Mouse (Mus musculus): ENCODE results near the gene Camk1g.

Gene Camk1g

DNA sequence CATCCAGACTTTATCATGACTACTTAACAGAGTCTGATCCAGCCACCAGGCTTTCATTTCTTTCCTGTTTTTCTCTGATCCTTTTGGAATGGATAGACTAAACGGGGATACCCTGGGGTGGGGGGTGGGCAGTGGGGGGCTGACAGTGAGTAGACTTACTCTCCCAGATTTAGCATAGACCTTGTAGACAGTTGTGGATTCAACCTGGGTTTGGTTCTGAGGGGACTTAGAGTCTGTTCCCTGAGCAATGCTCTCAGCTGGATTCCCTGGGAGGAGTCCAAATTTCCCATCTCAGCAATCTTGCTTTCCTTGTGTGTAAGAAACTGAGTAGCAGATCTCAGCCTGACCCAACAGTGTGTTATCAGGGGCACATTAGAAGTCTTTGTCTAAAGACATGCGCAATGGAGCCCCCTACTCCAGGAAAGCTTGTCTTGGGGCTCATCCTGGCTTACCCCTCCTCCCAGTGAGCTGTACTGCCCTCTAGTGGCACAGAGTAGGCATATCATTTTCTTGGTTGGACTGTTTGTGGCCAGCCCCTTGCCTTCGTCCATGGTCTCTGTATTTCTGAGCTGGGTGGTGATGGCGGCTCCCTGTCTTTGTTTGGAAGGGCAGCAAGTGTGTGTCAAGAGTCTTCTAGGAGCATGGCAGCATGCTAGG is 6.5 kb upstream of the Camk1g start:
- CTCF ChIA-PET = interaction anchor here (0.5 to 1.3 kb wide), 4 partner anchors 13 to 250 kb away, joined by 3 to 12 read pairs (median 4); no protein-coding TSS in a partner anchor

DNA sequence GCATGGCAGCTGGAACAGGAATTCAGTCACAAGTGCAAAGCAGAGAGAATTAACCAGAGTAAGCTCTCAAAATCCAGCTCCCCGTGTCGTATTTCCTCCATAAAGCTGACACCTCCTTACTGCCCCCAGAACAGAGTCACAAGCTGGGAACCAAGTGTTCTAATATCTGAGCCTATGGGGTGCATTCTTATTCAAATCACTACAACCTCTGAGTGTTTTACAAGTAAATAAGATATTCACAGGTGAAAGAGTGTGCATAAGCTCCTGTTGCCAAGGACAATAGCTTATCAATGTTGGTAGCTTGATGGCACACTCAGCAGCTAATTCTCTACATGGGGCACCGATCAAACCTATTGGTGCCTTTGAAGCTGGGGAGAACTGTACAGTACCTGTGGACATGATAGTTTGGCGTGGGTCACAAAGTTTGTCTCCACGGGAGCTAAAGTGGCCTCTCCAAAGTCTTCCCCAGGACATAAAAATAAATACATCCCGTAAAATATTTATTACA is 3.9 kb upstream of the Camk1g start:
- CTCF ChIA-PET = no interaction called here

DNA sequence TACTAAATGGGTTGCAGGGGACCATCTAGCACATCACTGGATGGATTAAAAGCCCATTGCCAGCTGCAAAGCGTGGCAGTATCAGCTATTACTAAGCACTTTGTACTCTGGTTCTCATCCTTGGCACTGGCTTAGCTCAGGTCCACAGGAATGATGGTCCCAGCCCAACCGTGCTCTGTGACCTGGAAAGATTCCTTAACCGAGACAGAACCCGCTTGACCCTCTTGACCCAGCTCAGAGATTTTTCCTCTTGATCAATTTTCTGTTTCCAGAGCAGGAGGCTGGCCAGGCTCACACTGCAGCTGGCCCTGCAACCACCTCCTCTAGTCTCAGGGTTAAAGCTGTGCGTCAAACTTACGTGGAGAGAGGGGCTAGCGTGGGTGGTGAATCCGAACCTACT is 1.0 kb downstream of the Camk1g start:
- CTCF ChIA-PET = no interaction called here

DNA sequence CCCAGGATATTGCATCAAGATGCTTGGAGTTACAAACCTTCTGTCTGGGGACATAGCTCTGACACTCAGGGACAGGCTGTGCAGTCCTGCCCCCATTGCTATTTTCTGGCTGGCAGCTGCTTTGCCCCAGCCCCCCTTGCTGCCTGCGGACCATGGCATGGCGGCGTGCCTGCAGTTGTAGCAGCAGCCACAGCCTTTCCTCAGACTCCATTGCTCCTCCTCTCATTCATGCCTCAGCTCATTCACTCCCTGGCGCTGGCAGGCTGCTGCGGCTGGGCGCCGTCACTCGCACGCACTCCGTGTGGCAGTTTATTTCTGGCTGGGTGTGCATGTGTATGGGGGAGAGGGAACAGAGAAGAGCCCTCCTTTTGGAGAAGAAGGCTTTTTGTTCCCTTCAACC is 2.0 kb downstream of the Camk1g start:
- CTCF ChIA-PET = no interaction called here

DNA sequence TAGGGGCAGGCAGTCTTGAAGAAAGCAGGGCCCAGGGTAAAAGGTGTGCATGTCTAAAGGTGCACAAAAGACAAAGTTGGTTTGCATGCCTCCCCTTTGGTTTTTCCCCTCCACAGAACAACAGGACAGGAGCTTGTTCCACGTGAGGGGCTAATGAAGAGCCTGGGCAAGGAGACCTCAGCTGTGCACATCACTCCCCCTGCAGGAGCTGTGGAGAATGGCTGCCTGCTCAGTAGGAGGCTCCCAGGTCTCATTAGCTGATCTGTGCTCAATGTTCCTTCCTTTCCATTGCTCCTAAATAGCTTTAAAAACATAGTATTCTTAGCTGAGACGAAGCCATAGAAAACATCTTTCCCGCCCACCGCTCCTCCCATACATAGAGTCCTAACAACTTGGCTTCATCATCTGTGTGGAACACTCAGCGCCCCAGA is 6.3 kb downstream of the Camk1g start:
- CTCF ChIA-PET = interaction anchor here (0.8 kb wide), 1 partner anchor 13 kb away, joined by 5 read pairs; no protein-coding TSS in a partner anchor

DNA sequence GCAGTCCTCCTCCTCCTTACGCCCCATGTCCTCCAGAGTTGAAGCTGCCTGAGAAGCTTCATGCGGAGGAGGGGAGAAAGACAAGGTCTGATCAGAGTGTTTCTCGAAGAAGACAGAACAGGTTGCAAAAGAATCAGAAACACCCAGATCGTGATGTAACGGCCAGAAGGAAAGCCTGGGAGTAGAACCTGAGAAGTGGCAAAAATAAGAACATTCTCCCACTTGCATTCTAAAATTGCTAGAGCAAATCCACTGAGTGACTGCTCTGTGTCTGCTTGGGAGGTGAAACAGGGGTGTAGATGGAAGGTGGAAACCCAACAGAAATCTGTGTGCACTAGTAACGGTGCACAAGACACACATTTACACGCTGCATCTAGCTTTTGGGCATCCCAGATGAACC is 8.0 kb downstream of the Camk1g start:
- CTCF ChIA-PET = no interaction called here

DNA sequence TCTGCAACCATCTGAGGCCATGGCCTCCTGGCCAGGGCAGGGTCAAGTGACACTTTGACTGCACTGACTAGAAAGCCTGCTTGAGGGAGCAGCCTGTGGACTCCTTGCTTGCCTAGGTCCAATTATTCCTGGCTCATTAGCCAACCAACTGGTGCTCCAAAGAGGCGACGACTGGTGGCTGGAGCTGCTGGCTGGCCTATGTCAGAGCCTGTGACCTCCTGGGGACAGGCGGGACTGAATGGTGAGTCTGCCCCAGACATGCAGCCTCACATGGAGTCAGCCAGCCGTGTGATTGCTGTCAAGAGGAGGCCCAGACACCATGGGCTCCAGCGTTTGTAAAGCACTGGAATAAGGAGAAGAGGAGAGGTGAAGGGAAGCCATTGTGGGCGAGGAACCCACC is 8.9 kb downstream of the Camk1g start:
- CTCF ChIA-PET = no interaction called here

DNA sequence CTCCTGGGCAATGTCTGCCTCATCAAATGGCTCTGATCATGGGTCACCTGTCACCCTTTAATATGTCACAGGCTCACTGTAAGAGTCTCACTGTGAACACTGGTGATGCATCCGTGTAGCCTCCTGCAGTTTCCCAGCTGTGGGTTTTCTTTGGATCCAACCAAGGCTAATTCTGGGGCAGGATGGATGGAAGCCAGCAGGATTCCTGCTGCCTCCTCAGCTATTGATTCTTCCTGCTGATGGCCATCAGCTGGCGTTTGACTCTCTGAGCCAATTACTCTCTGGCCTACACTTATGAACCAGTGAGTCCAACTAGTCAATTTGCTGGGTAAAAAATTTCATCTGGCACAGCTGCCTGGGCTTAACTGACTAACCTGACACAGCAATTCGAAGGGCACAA is 10.9 kb downstream of the Camk1g start:
- CTCF ChIA-PET = interaction anchor here (0.6 kb wide), 1 partner anchor 155 kb away, joined by 4 read pairs; no protein-coding TSS in a partner anchor

DNA sequence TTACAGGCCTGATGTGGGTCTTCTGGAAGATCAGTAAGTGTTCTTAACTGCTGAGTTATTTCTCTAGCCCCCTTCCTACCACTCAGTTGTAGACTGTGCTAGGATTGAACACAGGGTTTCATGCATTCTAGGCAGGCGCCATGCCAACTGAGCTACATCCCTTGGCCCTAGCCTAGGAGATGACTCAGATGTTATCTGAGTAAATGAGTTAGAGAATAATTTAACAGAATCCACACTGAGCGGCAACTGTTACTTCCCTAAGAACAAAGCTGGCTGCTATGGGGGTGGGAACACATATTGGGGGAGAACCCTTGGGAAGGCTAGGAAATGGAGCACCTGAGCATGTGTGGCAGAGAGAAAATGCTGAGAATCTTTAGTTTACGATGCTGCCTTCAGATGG is 18.5 kb downstream of the Camk1g start:
- CTCF ChIA-PET = no interaction called here

DNA sequence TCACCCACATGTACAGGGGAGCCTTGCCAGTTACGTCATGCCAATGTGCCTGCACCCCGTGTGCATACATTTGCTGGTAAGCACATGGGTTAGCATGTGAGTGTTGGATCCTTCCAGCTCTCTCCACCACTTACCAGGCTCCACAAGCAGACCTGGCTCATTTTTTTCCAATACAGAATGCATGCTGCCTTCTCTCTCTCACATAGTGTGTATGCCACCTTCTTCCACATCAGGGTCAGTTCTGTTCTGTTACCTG is 19.6 kb downstream of the Camk1g start:
- CTCF ChIA-PET = interaction anchor here (0.6 kb wide), 1 partner anchor 541 kb away, joined by 3 read pairs; no protein-coding TSS in a partner anchor

DNA sequence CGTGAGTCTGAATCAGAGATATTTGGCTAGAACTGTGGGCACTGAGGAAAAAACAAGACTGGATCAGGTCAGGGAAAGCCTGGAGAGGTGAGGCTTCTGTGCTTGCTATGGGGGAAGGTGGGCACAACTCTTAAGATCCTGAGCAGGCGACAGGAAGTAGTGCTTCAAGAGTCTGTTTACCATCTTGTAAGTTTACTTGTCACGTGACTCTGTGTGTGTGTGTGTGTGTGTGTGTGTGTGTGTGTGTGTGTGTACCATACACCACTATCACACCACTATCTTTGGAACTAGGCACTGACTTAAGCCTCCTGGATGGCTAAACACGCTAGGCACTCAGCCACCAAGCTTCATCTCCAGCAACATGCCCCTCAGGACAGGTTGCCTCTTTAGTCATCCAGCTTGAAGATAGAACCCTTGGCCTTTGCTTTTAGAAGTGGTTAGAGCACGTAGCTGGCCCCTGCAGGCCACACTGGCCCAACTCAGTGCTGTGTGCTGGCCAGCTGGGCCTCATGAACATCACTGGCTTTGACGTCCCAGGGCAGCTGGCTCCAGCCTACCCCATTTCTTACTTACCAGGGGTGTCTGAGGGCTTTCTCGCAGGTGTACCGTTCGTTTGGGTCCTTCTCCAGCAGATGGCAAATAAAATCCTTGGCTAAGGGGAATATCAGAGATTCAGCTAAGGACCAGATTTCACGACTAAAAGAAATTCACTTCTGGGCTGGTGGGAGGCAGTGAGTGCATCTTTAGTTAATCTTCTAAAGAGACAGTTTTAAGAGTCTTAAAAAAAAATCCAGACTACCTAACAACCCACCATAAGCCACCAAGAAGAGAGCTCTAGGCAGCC is 20.2 kb downstream of the Camk1g start:
- CTCF ChIA-PET = no interaction called here

DNA sequence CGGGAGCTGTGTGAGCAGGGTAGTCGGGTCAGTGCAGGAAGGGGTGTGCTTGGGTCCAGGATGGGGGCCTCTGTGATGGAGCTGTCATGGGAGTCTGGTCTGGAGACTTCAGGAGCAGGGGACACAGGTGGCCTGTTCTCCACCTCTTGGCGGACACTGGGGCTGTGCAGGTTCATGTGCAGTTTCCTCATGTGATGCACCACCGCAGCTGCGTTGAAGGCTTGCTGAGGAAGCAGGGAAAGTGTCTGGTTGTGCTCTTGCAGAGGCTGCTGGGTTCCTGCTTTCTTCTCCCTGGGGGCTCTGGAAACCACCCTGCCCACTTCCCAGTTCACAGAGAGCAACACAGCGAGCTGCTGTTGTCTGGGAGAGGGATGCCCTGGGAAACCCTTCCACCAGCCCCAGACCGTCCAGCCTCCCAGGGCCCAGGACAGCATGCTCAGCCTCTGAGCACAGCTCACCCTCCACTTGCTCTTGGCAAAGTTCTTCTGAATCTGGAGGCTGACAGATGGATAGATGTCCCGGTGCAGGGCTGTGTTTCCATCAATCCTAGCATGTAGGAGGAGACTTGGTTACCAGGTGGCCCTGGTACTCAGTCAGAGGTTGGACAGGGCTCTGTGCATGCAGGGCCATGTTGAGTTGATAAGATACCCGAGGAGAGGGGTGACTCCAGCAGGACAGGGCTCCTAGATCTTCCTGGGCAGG is 21.7 kb downstream of the Camk1g start:
- CTCF ChIA-PET = no interaction called here

DNA sequence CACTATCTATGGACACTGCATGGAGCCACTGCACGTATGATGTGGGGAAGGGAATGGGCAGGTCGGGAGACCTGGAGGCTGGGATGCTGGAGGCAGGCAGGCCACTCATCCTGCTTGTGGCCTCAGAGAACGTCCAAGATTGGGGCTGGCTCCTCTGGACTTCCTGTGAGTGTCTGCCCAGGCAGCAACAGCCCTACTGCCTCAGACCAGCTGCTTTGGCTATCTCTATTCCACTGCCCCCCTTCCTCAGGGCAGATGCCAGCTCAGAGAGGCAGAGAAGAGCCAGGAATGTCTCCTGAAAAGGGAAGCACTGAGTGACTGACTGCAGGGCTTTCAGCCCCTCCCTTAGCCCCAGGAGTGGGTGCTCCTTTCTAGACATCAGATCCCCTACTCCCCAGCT is 23.2 kb downstream of the Camk1g start:
- CTCF ChIA-PET = no interaction called here

DNA sequence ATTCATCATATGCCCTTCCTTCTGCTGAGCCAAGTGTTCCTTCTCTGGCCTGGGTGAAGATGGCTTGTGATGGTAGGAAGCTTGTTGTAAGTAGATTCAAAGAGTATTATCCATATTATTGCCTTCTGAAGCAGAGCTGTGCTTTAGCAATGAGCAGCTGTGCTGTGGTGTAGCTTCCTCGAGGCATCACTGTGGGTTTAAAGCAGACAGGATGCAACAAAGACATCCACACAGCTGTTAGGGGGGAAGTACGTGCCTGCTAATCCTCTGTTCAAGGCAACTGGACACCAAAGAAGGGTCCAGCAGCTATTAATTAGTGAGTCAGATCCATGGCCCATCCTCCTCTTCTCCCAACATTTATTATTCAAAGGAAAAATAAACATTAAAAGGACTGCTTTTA is 25.1 kb downstream of the Camk1g start:
- CTCF ChIA-PET = interaction anchor here (0.6 kb wide), 1 partner anchor 208 kb away, joined by 7 read pairs; no protein-coding TSS in a partner anchor

DNA sequence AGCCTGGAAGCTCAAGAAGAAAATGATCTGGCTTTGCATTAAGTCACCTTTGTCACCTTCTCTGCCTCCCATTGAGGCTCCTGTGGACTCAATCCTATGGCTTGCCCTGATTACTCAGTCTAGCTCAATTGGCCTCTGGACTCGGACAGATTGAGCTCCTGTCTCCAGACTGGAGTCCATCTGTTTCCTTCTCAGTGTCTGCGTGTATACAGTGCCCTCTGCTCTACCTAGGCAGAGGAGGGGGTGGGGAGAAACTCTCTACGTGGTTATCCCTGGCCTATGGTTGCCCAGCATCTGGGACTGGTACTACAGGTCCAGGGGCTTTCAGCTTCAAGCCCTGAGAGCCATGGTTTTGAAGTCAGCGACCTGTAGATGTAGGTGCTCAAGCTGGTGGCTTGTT is 26.2 kb downstream of the Camk1g start:
- CTCF ChIA-PET = interaction anchor here (0.7 kb wide), 1 partner anchor 39 kb away, joined by 3 read pairs; no protein-coding TSS in a partner anchor

DNA sequence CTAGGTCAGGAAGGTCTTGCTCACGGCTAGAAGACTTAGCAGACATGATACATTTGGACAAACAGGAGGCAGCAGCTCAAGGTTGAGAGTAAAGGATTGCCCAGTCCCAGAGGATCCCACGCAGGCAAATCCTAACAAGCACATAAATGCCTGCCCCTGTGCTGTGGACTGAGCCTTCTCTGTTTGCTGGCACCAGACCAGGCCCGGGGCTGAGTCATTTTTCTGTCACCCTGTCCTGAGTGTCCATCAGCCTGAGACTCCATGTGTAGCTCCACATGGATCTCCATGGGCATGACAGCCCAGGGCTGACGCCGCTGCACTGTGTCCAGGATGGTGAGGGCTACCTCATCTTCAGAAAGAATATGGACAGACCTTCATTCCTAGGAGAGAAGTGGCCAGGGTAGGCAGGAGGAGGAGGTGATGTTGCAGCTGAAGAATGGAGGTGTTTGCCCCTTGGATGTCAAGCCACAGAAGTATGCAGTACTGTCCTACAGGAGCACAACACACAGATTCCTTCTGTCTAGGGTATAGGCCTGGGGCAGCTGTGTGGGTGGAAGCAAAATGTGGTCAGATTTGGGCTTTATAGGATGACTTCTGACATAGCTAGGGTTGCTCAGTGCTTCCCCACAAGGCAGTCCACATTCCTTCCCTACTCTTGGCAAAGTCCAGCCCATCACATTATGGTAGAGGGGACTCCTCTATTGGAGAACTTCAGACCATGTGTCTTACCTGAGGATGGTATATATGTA is 27.7 kb downstream of the Camk1g start:
- CTCF ChIA-PET = no interaction called here

DNA sequence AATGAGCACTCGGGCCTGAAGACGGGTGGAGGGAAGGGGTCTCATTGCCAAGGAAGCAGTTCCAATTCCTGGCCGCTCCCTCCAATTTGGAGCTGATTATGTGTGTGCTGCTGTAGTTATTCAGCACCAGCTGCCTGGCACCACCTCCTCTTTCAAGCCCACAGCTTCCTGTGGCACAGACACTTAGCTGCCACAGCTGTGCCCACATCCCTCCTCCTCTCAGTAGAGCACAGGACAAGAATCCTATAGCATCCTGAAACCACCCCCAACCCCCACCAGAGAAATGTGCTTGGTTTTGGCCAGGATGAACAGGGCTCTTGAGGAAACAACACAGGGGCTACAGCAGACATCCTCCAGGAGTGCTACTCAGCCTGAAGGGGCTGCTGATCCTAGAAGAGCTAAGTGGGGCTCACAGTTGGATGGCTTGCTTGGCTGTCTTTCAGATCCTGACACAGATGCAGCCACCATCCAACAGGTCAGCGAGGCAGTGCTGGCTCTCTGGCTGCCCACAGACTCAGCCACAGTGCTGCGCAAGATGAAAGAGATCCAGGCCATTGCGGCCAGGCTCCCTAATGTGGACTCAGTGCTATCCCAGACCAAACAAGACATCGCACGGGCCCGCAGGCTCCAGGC is 31.6 kb downstream of the Camk1g start:
- CTCF ChIA-PET = no interaction called here

DNA sequence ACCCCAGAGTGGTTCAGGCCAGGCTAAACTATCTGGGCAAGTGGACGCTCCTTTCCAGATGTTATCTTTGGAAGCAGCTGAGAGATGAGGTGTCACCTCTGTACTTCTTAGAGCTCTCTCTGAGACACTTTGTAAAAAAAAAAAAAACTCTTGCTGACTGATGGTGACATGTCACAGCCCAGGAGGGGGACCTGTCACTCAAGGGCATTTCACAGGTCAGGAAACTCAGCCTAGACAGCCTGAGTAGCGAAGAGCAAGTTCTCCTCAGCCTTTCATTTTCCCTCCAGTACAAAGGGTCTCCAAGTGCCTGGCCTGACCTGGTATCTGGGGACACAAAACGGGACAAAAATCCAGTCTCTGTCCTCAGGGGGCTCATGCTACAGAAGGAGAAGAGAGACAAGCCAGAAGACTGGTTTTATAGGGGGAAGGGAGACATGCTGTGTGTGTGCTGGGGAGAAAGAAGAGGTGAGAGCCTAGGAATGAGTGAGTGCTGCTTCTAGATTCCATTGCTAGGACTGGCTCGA is 32.2 kb downstream of the Camk1g start:
- CTCF ChIA-PET = no interaction called here

DNA sequence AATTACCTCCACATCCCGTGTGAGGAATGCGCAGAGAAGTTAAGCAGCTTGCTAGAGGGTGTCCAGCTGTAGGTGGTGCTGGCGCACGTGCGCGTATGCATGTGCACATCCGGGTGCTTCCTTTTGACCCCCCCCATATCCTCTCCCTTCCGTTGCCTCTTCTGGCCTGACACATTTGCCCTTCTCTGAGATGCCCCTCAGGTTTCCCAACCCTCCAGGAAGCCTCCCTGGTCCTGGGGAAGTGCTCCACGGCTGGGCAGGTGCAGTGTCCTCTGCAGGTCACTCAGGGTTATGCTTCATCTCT is 33.1 kb downstream of the Camk1g start:
- CTCF ChIA-PET = no interaction called here

DNA sequence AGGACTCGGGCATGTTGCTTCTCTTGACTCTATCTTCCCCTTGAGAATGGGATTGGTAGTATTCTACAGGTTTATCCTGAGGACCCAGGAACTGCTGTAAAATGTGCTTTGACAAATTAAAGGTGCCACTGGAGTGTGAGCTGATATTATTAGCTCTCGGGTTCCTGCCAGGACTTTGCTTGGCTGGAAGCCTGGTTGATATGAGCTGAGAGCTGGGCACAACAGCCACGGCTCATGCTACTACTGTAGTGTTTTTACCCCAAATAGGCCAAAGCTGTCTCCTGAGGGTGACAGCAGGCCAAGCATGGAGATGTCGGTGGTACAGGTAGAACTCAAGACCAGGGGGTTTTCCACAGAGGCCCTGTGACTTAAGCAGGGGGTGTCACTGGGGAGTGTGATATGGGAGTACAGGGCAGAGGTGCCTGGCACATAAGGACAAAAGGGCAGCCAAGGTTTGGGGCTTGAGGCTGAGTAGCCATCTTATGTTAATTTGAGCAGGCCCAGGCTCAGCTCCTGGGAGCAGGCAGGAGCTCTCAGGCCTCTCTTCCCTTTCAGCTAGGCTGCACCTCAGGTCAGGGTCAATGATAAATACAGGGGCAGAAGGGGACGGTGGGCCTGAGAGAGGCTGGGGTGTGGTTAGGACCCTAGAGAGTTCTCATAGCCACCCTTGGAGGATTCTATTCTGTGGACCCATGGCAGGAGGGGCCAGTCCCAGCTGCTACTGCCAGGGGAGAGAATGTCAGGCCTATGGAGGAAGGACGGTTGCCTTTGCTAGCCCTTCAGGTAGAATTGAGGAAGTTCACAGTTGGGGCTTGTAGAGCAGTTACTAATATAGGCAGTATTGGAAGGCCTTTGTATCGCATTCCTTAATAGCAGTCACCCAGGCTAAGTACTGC is 33.7 kb downstream of the Camk1g start:
- CTCF ChIA-PET = no interaction called here

All from spleen, embryonic (tissue).